Mouse (Mus musculus): ENCODE results near the gene Rps18. TPM values are rescaled to one million over a fixed set of nuclear protein-coding genes. Genes with fewer than 3 reads are reported as not detected.
"Not testable (repeated sequence)": the region's sequence is repeated elsewhere in the genome, so short reads cannot be mapped to it uniquely, and the experiment has no call there.

Gene Rps18
- polyA plus RNA-seq, 1 experiment from 2014 or later, result 1,395 TPM

DNA sequence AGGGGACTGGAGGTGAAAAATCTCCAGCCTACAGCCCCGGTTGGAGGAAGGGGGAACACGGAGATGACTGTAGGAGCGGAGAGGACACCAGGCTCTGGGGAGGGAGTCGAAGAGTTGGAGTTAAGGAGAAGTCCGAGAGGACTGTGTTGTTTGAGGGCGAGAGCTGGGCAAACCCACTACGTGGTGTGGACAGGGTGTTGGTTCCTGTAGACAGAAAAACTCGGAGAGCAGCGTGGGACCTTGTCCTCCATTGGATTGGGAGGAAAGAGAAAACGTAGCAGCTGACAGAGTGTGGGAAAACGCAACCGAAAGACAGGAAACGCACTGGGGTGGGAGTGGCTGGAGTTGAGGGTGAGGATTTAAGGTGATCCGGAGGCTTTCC is 45.9 kb downstream of the Rps18 start:
- 1% methylated on average over 14 of the region's 14 CpGs for WGBS
- ATAC-seq (replicated peaks; ENCODE audit: insufficient number of reproducible peaks, low FRiP score, low TSS enrichment, low read depth), result 0 out of 2 replicates have a peak, but pooled peaks have one; percentile 2

DNA sequence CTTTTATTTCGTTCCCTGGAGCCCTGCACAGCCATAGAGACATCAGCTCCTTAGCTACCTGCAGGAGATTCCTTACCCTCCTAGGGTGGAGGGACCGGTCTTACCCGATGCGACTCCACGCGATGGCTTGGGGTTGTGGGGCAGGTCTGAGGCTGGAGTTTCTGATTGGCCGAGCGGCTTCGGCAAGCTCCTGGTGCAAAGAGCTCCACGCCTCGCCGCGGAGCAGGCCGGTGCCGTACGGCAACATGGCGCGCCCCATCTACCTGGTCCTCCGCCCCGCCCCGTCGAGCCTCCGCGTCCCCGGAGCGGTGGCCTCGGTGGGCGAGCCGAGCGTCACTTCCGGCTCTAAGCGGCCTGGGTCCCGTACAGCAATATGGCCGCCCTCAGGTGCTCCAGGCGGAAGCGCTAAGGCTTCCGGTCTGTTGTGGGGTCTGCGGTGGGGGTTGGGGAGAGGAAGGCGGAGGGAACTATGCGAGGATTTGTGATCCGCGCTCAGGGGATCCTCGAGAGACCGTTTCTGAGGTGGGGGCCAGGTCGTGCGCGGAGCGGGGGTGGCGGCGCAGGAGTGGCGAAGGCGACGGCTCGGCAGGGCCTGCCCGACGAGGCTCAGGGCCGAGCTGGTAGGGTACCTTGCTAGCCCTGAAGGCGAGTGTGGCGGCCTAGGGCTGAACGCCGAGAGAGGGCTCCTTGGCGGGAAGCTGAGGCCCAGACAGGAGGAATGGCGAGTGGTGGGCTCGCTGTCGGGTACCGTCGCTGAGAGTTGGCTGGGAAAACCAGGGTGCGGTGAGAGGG is 46.5 kb downstream of the Rps18 start, which contains the start of gene Daxx:
TSS of gene Daxx (plus strand) at position 338 of the 792 bp plus-strand sequence.
- under 1% methylated on average over 68 of the region's 68 CpGs for WGBS
- no peaks in the 10 kb centered on the region for H3K9me3 ChIP-seq (replicated peaks; ENCODE audit: control insufficient read depth, low read length)
- peak within 1 kb of the TSS; percentile 79 for H3K27ac ChIP-seq (replicated peaks; ENCODE audit: low read depth, low read length)
- no peaks in the 10 kb centered on the region for H3K4me1 ChIP-seq (ENCODE audit: control insufficient read depth, insufficient read depth, low read length)
- DNase-seq (ENCODE audit: low spot score), result peak; percentile 99
- H3K27me3 ChIP-seq (ENCODE audit: control insufficient read depth, insufficient read depth, low read length), result no peaks in the 10 kb centered on the region; the same call in 1 of the 2 replicates
- H3K4me3 ChIP-seq (ENCODE audit: low read depth, low read length), result peak within 1 kb of the TSS; percentile 87
- ATAC-seq (replicated peaks; ENCODE audit: insufficient number of reproducible peaks, low FRiP score, low TSS enrichment, low read depth), result peak; percentile 96
- peak within 1 kb of the TSS; percentile 95 for H3K4me2 ChIP-seq (ENCODE audit: low read depth, low read length)
- H3K9ac ChIP-seq (replicated peaks; ENCODE audit: low read length), result peak within 1 kb of the TSS; percentile 89
- peaks cover 23% of the 10 kb centered on the region for H3K36me3 ChIP-seq (replicated peaks; ENCODE audit: control insufficient read depth, insufficient read depth, low read depth, low read length)

More for the DNA sequence above, 45.9 kb downstream of the Rps18 start:
- Histone ChIP-seq H3K4me3 (ENCODE audit: low read depth, low read length) (peak overlapping the region; percentile 87), H3K27me3 (ENCODE audit: control insufficient read depth, insufficient read depth, low read length) (no peaks in the 10 kb centered on the region; the same call in 1 of the 2 replicates), H3K9me3 (replicated peaks; ENCODE audit: control insufficient read depth, low read length) (no peaks in the 10 kb centered on the region), H3K9ac (replicated peaks; ENCODE audit: low read length) (peak overlapping the region; percentile 89), H3K4me1 (ENCODE audit: control insufficient read depth, insufficient read depth, low read length) (no peaks in the 10 kb centered on the region), H3K27ac (replicated peaks; ENCODE audit: low read depth, low read length) (peak overlapping the region; percentile 78), H3K36me3 (replicated peaks; ENCODE audit: control insufficient read depth, insufficient read depth, low read depth, low read length) (peaks cover 23% of the 10 kb centered on the region), H3K4me2 (ENCODE audit: low read depth, low read length) (peak overlapping the region; percentile 69)
- DNase-seq (ENCODE audit: low spot score), result peak; percentile 47

DNA sequence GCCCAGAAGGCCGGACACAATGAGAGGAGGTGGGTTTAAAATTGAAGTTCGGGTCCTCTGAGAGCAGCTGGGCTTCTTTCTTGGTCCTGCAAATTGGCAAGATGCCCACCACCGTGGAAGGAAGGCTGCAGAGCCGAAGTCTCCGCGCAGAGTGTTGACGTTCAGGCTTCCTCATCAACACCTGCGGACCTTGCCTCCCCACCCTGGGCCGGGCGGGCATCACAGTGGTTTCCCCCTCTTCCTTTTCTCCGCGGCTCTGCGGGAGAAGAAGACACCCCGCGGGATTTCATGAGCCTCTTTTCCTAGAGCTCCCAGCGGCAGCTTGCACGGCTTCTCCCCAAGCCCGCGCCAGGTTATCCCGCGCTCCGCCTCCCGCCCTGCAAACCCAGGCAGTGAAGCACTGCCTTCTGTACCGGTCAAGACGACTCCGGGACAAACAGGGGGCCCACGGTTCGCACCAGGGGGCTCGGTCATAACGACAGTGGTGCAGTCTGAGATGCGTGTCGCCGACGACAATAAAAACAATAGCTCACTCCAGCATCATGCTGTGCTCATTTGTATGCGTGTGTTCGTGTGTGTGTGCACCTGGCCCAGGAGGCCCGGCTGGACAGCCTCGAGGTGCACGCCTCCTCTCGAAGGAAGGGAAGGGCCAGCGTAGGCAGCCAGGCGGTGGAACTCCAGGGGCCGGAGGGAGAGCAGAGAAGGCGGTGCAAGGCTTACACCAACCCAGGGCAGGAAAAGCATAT is 47.3 kb downstream of the Rps18 start:
- H3K27me3 ChIP-seq (ENCODE audit: control insufficient read depth, insufficient read depth, low read length), result no peaks in the 10 kb centered on the region; the same call in 1 of the 2 replicates
- peak overlapping the region; percentile 80 for H3K9ac ChIP-seq (replicated peaks; ENCODE audit: low read length)
- H3K4me1 ChIP-seq (ENCODE audit: control insufficient read depth, insufficient read depth, low read length), result no peaks in the 10 kb centered on the region
- peak overlapping the region; percentile 95 for H3K4me2 ChIP-seq (ENCODE audit: low read depth, low read length)
- WGBS, result under 1% methylated on average over 43 of the region's 44 CpGs
- peak overlapping the region; percentile 87 for H3K4me3 ChIP-seq (ENCODE audit: low read depth, low read length)
- H3K36me3 ChIP-seq (replicated peaks; ENCODE audit: control insufficient read depth, insufficient read depth, low read depth, low read length), result peaks cover 16% of the 10 kb centered on the region
- H3K27ac ChIP-seq (replicated peaks; ENCODE audit: low read depth, low read length), result peak overlapping the region; percentile 79
- ATAC-seq (replicated peaks; ENCODE audit: insufficient number of reproducible peaks, low FRiP score, low TSS enrichment, low read depth), result peak; percentile 16; the same call in 1 of the 2 replicates
- H3K9me3 ChIP-seq (replicated peaks; ENCODE audit: control insufficient read depth, low read length), result no peaks in the 10 kb centered on the region
- peak; percentile 49 for DNase-seq (ENCODE audit: low spot score)

DNA sequence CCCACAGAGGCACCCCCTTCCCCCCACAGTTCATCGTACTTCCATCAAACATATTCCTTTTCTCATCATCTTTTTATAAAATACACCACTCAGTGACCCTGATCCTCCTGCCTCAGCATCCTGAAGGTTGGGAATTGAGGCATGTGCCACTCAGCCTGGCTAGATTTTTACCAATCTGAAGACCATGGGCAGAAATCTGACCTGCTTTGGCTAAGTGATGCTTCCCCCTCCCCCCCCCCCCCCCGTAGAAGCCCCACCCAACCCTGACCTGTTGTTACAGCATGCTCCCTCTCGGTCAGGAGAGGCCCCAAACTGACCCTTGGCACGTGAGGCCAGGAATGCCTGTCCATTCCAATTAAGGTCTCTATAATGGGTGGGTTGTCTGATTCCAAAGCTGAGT is 51.0 kb downstream of the Rps18 start, which contains the start of gene Platr17:
TSS of gene Platr17 (plus strand) at position 301 of the 400 bp plus-strand sequence.
- DNase-seq (ENCODE audit: low spot score); H3K9ac ChIP-seq (replicated peaks; ENCODE audit: low read length); H3K9me3 ChIP-seq (replicated peaks; ENCODE audit: control insufficient read depth, low read length); ATAC-seq (replicated peaks; ENCODE audit: insufficient number of reproducible peaks, low FRiP score, low TSS enrichment, low read depth); H3K27ac ChIP-seq (replicated peaks; ENCODE audit: low read depth, low read length); H3K4me1 ChIP-seq (ENCODE audit: control insufficient read depth, insufficient read depth, low read length); H3K4me2 ChIP-seq (ENCODE audit: low read depth, low read length); H3K4me3 ChIP-seq (ENCODE audit: low read depth, low read length); H3K27me3 ChIP-seq (ENCODE audit: control insufficient read depth, insufficient read depth, low read length); H3K36me3 ChIP-seq (replicated peaks; ENCODE audit: control insufficient read depth, insufficient read depth, low read depth, low read length): not testable (repeated sequence)
- WGBS, result 23% methylated on average over 4 of the region's 4 CpGs

DNA sequence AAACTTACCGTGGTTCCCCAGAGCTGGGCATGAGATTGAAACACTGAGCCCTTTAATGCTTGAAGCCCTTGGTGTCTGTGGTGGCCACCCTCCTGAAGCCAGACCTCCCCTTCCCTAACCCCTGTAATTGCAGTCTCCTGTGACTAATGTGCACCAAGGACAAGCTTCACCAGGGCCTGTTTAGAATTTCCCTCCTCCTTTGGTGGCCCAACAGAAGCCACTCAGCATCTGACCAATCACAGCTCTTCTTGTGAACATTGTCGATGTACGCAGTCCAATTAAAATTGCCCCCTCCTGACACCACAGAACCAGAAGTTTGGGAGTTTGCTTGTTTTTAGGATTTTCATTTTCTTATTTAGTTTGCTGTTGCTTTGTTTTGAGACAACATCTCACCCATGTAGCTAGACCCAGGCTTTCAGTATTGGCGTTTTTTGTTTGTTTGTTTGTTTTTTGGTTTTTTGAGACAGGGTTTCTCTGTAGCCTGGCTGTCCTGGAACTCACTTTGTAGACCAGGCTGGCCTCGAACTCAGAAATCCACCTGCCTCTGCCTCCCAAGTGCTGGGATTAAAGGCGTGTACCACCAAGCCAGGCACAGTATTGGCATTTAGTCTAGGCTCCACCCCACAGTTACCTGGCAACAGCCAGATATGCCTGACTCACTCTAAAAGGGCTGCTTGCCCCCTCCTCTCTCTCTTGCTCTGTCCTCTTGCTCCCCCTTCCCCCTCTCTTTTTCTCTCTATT is 51.7 kb downstream of the Rps18 start:
- H3K9me3 ChIP-seq (replicated peaks; ENCODE audit: control insufficient read depth, low read length); DNase-seq (ENCODE audit: low spot score); ATAC-seq (replicated peaks; ENCODE audit: insufficient number of reproducible peaks, low FRiP score, low TSS enrichment, low read depth); H3K4me2 ChIP-seq (ENCODE audit: low read depth, low read length); H3K36me3 ChIP-seq (replicated peaks; ENCODE audit: control insufficient read depth, insufficient read depth, low read depth, low read length); H3K27me3 ChIP-seq (ENCODE audit: control insufficient read depth, insufficient read depth, low read length); H3K9ac ChIP-seq (replicated peaks; ENCODE audit: low read length); H3K4me1 ChIP-seq (ENCODE audit: control insufficient read depth, insufficient read depth, low read length); H3K27ac ChIP-seq (replicated peaks; ENCODE audit: low read depth, low read length); H3K4me3 ChIP-seq (ENCODE audit: low read depth, low read length): not testable (repeated sequence)
- WGBS, result 68% methylated on average over 6 of the region's 6 CpGs

DNA sequence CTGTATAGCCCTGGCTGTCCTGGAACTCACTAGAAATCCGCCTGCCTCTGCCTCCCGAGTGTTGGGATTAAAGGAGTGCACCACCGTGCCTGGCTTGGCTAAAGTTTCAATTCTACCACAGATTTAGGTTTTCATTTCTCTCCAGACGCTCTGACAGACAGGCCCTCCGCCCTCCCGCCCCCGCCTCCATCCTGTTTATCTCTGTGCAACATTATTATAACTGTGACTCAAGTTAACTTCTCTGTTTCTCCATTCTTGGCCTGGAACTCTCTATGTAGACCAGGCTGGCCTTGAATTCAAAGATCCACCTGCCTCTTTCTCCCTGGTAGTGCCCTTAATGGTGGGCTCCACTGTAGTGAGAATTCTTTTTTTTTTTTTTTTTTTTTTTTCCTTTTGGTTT is 53.3 kb downstream of the Rps18 start:
- H3K36me3 ChIP-seq (replicated peaks; ENCODE audit: control insufficient read depth, insufficient read depth, low read depth, low read length), result no peaks in the 10 kb centered on the region
- DNase-seq (ENCODE audit: low spot score) (no peak), ATAC-seq (replicated peaks; ENCODE audit: insufficient number of reproducible peaks, low FRiP score, low TSS enrichment, low read depth) (no peak)
- WGBS, result 78% methylated on average over 7 of the region's 7 CpGs
- H3K4me1 ChIP-seq (ENCODE audit: control insufficient read depth, insufficient read depth, low read length), result no peaks in the 10 kb centered on the region
- no peaks in the 10 kb centered on the region; the same call in 1 of the 2 replicates for H3K27me3 ChIP-seq (ENCODE audit: control insufficient read depth, insufficient read depth, low read length)
- H3K4me2 ChIP-seq (ENCODE audit: low read depth, low read length), result no peak overlapping the region
- no peak overlapping the region for H3K4me3 ChIP-seq (ENCODE audit: low read depth, low read length)
- no peak overlapping the region for H3K27ac ChIP-seq (replicated peaks; ENCODE audit: low read depth, low read length)
- H3K9me3 ChIP-seq (replicated peaks; ENCODE audit: control insufficient read depth, low read length), result no peaks in the 10 kb centered on the region
- no peak overlapping the region for H3K9ac ChIP-seq (replicated peaks; ENCODE audit: low read length)

DNA sequence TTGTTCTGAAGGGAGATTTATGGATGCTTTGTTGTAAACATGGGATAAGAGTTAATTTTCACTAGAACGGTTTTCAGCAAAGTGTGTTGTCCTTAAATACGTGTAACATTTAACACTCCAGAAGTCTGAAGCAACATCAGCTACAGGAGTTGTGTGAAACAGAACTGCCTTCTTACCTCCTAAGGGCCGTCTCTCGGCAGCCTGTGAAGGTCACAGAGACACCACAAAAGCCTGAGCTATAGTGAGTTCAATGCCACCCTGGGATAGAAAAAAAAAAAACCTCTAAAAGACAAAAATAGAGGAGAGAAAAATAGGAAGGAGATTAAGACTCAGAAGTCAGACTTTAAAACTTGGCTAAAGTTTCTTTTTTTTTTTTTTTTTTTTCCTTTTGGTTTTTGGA is 53.7 kb downstream of the Rps18 start:
- Histone ChIP-seq H3K9me3 (replicated peaks; ENCODE audit: control insufficient read depth, low read length) (no peaks in the 10 kb centered on the region), H3K4me1 (ENCODE audit: control insufficient read depth, insufficient read depth, low read length) (no peaks in the 10 kb centered on the region), H3K27ac (replicated peaks; ENCODE audit: low read depth, low read length) (no peak overlapping the region), H3K9ac (replicated peaks; ENCODE audit: low read length) (no peak overlapping the region), H3K36me3 (replicated peaks; ENCODE audit: control insufficient read depth, insufficient read depth, low read depth, low read length) (no peaks in the 10 kb centered on the region), H3K27me3 (ENCODE audit: control insufficient read depth, insufficient read depth, low read length) (no peaks in the 10 kb centered on the region; the same call in 1 of the 2 replicates), H3K4me3 (ENCODE audit: low read depth, low read length) (no peak overlapping the region), H3K4me2 (ENCODE audit: low read depth, low read length) (no peak overlapping the region)
- ATAC-seq (replicated peaks; ENCODE audit: insufficient number of reproducible peaks, low FRiP score, low TSS enrichment, low read depth), result no peak
- DNase-seq (ENCODE audit: low spot score), result no peak
- 85% methylated on average over 4 of the region's 4 CpGs for WGBS

All from embryonic facial prominence, embryonic 11.5 days (tissue).